Mouse (Mus musculus) small intestine, adult 2 months (tissue): ENCODE measurements around the gene Strada. TPM values are rescaled to one million over a fixed set of nuclear protein-coding genes. Genes with fewer than 3 reads are reported as not detected.
"Not testable (repeated sequence)": the region's sequence is repeated elsewhere in the genome, so short reads cannot be mapped to it uniquely, and the experiment has no call there.

ENCODE experiments used
- H3K27ac ChIP-seq: fragments of 200-500 bp; 2 replicates; pipeline ENCODE4 v1.5.1; 2012; ENCODE audit warnings: low read depth, low read length, control low read depth, inconsistent platforms; ENCODE audit not compliant: insufficient read depth
- H3K27me3 ChIP-seq: fragments of 200-500 bp; 2 replicates; pipeline ENCODE4 v1.6.1; 2012; ENCODE audit warnings: mild to moderate bottlenecking, moderate library complexity, low read length, inconsistent platforms; ENCODE audit not compliant: control insufficient read depth, insufficient read depth
- H3K36me3 ChIP-seq: fragments of 200-500 bp; 2 replicates; pipeline ENCODE4 v1.6.1; 2012; ENCODE audit warnings: mild to moderate bottlenecking, low read length, control low read depth, inconsistent platforms; ENCODE audit not compliant: control insufficient read depth, insufficient read depth
- H3K4me1 ChIP-seq: fragments of 200-500 bp; 2 replicates; pipeline ENCODE4 v1.6.1; 2012; ENCODE audit warnings: low read length, inconsistent platforms, mixed read lengths; ENCODE audit not compliant: control insufficient read depth, insufficient read depth, insufficient read length
- H3K4me3 ChIP-seq: fragments of 200-500 bp; 2 replicates; pipeline ENCODE4 v1.5.1; 2012; ENCODE audit warnings: low read depth, mild to moderate bottlenecking, control low read depth, inconsistent platforms, low read length, moderate library complexity
- CTCF ChIP-seq: fragments of 200-500 bp; IDR thresholded peaks from 2 replicates; pipeline ENCODE4 v1.5.1; 2012; ENCODE audit warnings: low read depth, mild to moderate bottlenecking, control low read depth, inconsistent platforms, low read length, moderate library complexity, mixed read lengths; ENCODE audit not compliant: insufficient replicate concordance, insufficient read length; ENCODE audit errors: extremely low read depth
- POLR2A ChIP-seq: fragments of 200-500 bp; IDR thresholded peaks from 2 replicates; pipeline ENCODE4 v1.6.1; 2012; ENCODE audit warnings: low read depth, mild to moderate bottlenecking, control low read depth, inconsistent platforms, low read length, moderate library complexity
- WGBS: fragments of 180-500 bp; shearing (Covaris S2); methylation state at CpG from one replicate; pipeline ENCODE4 v1.1.7; 2018; 5-methylcytosine and 5-hydroxymethylcytosine counted together
- polyA plus RNA-seq: library from polyadenylated mRNA; depleted of rRNA; stranded (reverse); fragments of >200 nt; gene quantifications from 2 replicates; pipeline ENCODE4 v1.2.3, GENCODE M21; 2012; rRNA removed

Gene Strada
- polyA plus RNA-seq, 1 experiment = 7.4 TPM

GRCm38 (mm10) chr11:106129477-106129876 lies 72.5 kb downstream of the Strada start:
- no peak overlapping the region for H3K27ac ChIP-seq
- 82% methylated on average over 1 of the region's 1 CpGs for WGBS
- no peaks in the 10 kb centered on the region for H3K4me1 ChIP-seq
- no peaks in the 10 kb centered on the region for H3K27me3 ChIP-seq
- no peak overlapping the region for H3K4me3 ChIP-seq
- TF ChIP-seq POLR2A = no peak
- no peak for TF ChIP-seq CTCF
- peaks cover 17% of the 10 kb centered on the region for H3K36me3 ChIP-seq

GRCm38 (mm10) chr11:106126727-106127373 lies 75.1 kb downstream of the Strada start:
- H3K4me3 ChIP-seq, H3K27me3 ChIP-seq, H3K27ac ChIP-seq, H3K4me1 ChIP-seq: not testable (repeated sequence)
- WGBS = 87% methylated on average over 6 of the region's 6 CpGs
- peaks cover 26% of the 10 kb centered on the region for H3K36me3 ChIP-seq

- Histone ChIP-seq H3K4me3 (no peak overlapping the region), H3K27ac (no peak overlapping the region), H3K36me3 (peaks cover 31% of the 10 kb centered on the region), H3K4me1 (no peaks in the 10 kb centered on the region), H3K27me3 (no peaks in the 10 kb centered on the region)
- 61% methylated on average over 1 of the region's 1 CpGs for WGBS
- TF ChIP-seq POLR2A (no peak), CTCF (no peak)
Measured at GRCm38 (mm10) chr11:106125827-106126226, 76.1 kb downstream of the Strada start.

- Histone ChIP-seq H3K4me1 (no peaks in the 10 kb centered on the region), H3K36me3 (peaks cover 30% of the 10 kb centered on the region), H3K27ac (no peak overlapping the region), H3K27me3 (no peaks in the 10 kb centered on the region), H3K4me3 (no peak overlapping the region)
- TF ChIP-seq CTCF (no peak), POLR2A (no peak)
- 76% methylated on average over 4 of the region's 4 CpGs for WGBS
Measured at GRCm38 (mm10) chr11:106124784-106125183, 77.2 kb downstream of the Strada start.

- H3K27ac ChIP-seq = 0 out of 2 replicates have a peak overlapping the region, but pooled peaks have one; percentile 2
- H3K27me3 ChIP-seq = no peaks in the 10 kb centered on the region
- peaks cover 43% of the 10 kb centered on the region for H3K36me3 ChIP-seq
- WGBS = 74% methylated on average over 3 of the region's 3 CpGs
- H3K4me3 ChIP-seq = no peak overlapping the region
- TF ChIP-seq CTCF = no peak
- TF ChIP-seq POLR2A = no peak
- no peaks in the 10 kb centered on the region for H3K4me1 ChIP-seq
Measured at GRCm38 (mm10) chr11:106122736-106123135, 79.2 kb downstream of the Strada start.

- TF ChIP-seq POLR2A (no peak), CTCF (no peak)
- Histone ChIP-seq H3K27me3 (no peaks in the 10 kb centered on the region), H3K4me1 (no peaks in the 10 kb centered on the region), H3K27ac (peak overlapping the region; percentile 2; the same call in 1 of the 2 replicates), H3K4me3 (no peak overlapping the region), H3K36me3 (peaks cover 46% of the 10 kb centered on the region)
- WGBS = 87% methylated on average over 5 of the region's 5 CpGs
Measured at GRCm38 (mm10) chr11:106122221-106122620, 79.7 kb downstream of the Strada start.

Other genes starting within 250 kb of the Strada start
- gene Cyb561, start 248.8 kb downstream of the Strada start, polyA plus RNA-seq = 36.2 and 56.3 TPM in 2 replicates
- 176 and 892 TPM in 2 replicates for gene Ace, start 234.2 kb downstream of the Strada start, polyA plus RNA-seq
- gene Ace3, start 207.5 kb downstream of the Strada start, polyA plus RNA-seq = not detected in 2 replicates
- gene Kcnh6, start 194.0 kb downstream of the Strada start, polyA plus RNA-seq = 0.88 and 2.6 TPM in 2 replicates
- gene Dcaf7, start 165.3 kb downstream of the Strada start, polyA plus RNA-seq = 18.7 and 30.9 TPM in 2 replicates
- gene Taco1, start 136.1 kb downstream of the Strada start, polyA plus RNA-seq = 8.3 TPM in 2 replicates
- gene Map3k3, start 117.6 kb downstream of the Strada start, polyA plus RNA-seq = 10.0 and 15.1 TPM in 2 replicates
- not detected in 2 replicates for gene Gm10840, start 41.3 kb downstream of the Strada start, polyA plus RNA-seq
- 11.8 and 21.7 TPM in 2 replicates for gene Limd2, start 41.3 kb downstream of the Strada start, polyA plus RNA-seq
- 2.2 and 4.8 TPM in 2 replicates for gene Ccdc47, start 14.2 kb upstream of the Strada start, polyA plus RNA-seq
- 2.1 and 5.2 TPM in 2 replicates for gene Ddx42, start 14.8 kb upstream of the Strada start, polyA plus RNA-seq
- gene Ftsj3, start 53.9 kb upstream of the Strada start, polyA plus RNA-seq = 2.8 and 3.9 TPM in 2 replicates
- 10.2 and 19.4 TPM in 2 replicates for gene Psmc5, start 54.0 kb upstream of the Strada start, polyA plus RNA-seq
- 40.6 and 101 TPM in 2 replicates for gene Smarcd2, start 70.8 kb upstream of the Strada start, polyA plus RNA-seq
- 0.05 TPM in 2 replicates for gene Tcam1, start 74.5 kb upstream of the Strada start, polyA plus RNA-seq
- gene Gh, start 99.7 kb upstream of the Strada start, polyA plus RNA-seq = 0.24 TPM in 1 of 2 replicates, not detected in the other
- gene Cd79b, start 112.6 kb upstream of the Strada start, polyA plus RNA-seq = 12.6 and 21.2 TPM in 2 replicates
- 0.18 and 0.23 TPM in 2 replicates for gene Scn4a, start 151.1 kb upstream of the Strada start, polyA plus RNA-seq
- gene Prr29, start 163.3 kb upstream of the Strada start, polyA plus RNA-seq = 0.32 and 1.0 TPM in 2 replicates
- gene Icam2, start 185.9 kb upstream of the Strada start, polyA plus RNA-seq = 6.1 and 10.4 TPM in 2 replicates